Mouse (Mus musculus) kidney, postnatal 10 days (tissue): ENCODE results near the gene Gtpbp3.

Experiments
- DNase-seq: peaks from one replicate; pipeline ENCODE4 v3.0.0; 2021; ENCODE audit warnings: mixed read lengths

Gene Gtpbp3

GRCm38 (mm10) chr8:71535663-71536062, 47.8 kb downstream of the Gtpbp3 start:
- no peak for DNase-seq

- DNase-seq, result peak; percentile 93
These were observed 49.3 kb downstream of the Gtpbp3 start, which contains the start of gene Bst2 for GRCm38 (mm10) chr8:71537028-71537867. Bst2 (minus strand) TSS chr8:71537456.

- peak; percentile 97 for DNase-seq
These were observed 54.9 kb downstream of the Gtpbp3 start, which contains the start of gene Mvb12a for GRCm38 (mm10) chr8:71542632-71543343. Mvb12a (plus strand) TSS chr8:71542922.

DNA sequence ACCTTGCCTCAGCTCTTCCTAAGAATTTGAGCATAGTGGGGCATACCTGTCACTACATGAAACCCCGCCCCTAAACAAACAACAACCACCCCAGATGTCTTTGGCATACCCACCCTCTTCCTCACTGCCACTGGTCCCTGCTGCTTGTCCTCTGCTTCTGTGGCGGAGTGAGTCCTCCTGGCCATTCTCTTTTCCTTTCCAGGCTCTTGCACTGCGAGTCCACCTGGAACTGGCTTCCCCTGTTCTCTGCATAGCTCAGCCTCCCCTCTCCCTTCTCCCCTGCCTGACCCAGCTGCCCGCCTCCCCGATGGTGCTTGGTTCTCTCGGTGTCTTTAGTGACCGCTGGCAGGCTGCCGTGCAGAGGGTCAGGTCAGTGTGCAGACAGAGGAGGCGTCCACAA, 55.9 kb downstream of the Gtpbp3 start:
- no peak for DNase-seq

DNA sequence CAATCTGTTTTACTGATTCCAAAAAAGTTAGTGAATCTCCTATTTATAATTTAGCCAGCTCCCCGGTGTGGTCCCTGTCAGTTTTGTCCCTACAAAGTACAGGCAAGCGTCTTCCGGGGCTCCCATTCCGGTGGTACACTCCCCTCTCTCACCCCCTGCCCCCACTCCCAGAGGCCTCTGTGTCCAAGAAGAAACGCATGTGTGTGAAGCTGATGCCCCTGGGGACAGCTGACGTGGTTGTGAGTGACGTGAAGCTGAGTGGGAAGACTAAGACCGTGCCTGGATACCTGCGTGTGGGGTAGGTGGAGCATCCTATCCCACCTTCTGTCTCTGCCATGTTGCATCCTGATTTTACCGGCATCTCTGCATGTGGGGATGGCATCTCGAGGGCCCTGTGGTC, 57.1 kb downstream of the Gtpbp3 start:
- DNase-seq, result no peak

DNA sequence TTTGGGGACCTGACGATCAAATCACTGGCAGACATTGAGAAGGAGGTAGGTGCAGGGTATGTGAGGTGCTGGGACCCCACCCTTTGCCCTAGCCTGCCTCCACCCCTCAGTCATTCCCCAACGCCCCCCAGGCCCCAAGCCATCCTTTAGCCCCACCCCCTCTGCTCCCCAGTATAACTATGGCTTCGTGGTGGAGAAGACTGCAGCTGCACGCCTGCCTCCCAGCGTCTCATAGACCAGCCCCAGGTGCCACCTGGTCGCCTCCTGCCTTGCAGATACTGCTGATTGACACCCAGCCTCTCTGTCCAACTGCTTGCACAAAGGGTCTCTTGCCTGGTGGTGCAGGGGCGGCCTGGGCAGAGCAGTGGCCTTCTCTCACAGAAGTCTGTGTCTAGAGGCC, 59.7 kb downstream of the Gtpbp3 start:
- DNase-seq, result no peak
